Mouse (Mus musculus) forelimb bud, embryonic 11.5 days (tissue): ENCODE data around the gene BC029722.

Experiments used
- DNase-seq: peaks from one replicate; pipeline ENCODE4 v3.0.0-alpha.2; 2012; ENCODE audit warnings: low read depth, low spot score

Gene BC029722

DNA sequence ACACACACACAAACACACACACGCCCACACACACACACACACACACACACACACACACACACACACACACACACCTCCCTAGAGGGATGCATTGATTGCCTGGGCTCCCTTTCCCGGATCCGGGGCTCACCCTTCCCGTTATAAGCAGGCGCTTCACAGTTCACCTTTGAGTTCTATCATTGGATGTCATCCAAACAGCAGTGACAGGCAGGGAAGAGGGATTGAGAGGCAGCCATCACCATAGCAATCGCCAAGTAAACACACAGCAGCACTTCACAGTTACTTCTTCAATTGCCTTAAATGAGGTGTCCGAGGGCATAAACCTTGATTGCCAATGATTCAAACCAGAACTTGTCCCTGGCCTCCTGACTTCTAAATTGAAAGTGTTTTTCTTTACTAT, 40.2 kb downstream of the BC029722 start:
- no peak for DNase-seq

DNA sequence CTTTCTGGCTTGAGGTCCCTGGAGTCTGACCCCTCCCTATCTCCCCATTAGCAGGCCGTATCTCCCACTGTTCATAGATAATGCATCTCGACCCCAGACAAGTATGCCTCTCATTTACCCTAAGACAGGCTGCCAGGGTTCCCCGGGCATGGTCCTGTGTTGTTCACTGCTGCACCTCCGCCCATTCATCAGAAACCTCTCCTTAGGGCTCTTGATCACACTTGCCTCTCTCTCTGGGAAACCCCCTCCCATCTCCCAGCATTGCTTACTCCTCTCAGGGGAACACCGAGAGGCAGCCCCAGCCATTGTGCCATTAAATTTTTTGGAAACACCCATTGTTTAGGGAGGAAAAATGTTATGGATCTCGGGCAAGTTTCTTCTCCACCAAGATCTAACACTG, 41.2 kb downstream of the BC029722 start:
- no peak for DNase-seq

DNA sequence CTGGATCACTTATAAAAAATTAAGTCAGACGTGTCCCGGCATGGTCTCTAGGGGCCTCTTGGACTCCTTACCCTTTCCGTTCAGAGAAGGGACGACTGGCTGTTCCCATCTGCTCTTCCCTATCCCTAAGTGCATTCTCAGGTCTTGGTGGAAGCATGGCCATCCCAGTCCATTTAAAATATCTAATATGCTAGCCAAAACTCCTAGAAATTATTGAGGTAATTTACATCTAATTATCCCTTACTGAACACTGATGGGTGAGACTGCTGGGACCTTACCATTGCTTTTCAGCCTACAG, 41.6 kb downstream of the BC029722 start:
- DNase-seq: no peak

DNA sequence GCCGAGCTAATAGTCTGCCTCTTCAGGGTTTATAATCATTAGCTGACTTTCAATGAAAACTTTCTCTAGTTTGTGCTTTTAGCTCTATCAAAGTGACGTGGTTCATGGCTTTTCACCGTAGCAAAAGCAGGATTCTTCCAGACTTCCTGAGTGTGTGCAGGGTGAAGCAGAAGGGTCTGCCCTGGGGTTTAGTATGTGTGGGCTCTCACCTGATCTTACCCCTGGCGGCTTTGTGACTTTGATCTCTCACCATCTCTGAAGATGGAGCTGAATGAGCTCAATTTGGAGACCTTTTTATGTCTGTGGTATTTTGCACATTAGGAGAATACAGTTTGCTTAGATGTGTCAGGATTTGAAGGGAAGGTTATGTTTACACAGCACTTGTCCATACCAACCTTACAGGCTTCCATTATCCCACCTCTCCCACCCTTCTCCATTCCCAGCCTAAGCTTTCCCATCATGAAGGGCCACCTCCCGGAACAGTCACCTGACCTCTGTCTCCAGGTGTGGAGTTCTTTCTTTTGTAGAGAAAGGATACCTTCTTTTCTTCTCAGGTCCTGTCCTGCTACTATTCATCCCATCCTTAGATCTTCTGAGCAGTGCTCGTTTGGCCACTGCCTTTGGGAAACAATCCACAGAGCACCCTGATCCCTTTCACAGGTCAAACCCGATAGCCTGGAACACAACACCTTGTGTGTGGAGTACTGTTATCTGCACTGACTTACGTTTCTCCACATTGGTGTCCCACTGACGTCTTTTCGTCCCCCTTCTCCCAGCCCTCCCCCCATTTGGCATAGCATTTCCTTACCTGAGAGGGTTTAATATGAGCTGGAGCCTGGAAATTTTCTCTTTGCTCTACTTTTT, 42.2 kb downstream of the BC029722 start:
- no peak for DNase-seq

DNA sequence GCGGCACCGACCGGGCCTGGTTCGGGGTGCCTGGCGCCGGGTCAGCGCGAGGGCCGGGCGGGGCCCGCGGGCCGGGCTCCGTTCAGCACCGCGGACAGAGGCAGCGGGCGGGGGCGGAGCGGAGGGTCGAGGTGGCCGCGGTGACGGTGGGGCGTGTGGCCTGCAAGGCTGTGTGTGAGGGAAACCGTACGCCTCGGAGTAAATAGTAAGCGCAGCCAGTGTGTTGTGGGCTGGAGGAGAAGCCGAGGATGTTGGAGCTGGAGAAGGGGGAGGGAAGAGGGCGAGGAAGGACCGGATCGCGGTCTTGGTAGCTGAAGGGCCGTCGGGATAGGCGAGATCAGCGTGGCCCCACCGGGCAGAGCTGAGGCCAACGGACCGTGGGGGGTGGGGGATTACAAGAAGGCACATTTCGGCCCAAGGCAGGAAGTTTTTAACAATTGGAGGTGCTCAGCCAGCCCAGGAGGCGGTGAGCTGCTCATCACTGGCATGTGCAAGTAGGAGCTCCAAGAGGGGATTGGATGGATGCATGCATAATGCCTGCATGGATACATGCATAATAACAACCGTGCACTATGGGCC, 43.5 kb downstream of the BC029722 start:
- DNase-seq: peak; percentile 53

DNA sequence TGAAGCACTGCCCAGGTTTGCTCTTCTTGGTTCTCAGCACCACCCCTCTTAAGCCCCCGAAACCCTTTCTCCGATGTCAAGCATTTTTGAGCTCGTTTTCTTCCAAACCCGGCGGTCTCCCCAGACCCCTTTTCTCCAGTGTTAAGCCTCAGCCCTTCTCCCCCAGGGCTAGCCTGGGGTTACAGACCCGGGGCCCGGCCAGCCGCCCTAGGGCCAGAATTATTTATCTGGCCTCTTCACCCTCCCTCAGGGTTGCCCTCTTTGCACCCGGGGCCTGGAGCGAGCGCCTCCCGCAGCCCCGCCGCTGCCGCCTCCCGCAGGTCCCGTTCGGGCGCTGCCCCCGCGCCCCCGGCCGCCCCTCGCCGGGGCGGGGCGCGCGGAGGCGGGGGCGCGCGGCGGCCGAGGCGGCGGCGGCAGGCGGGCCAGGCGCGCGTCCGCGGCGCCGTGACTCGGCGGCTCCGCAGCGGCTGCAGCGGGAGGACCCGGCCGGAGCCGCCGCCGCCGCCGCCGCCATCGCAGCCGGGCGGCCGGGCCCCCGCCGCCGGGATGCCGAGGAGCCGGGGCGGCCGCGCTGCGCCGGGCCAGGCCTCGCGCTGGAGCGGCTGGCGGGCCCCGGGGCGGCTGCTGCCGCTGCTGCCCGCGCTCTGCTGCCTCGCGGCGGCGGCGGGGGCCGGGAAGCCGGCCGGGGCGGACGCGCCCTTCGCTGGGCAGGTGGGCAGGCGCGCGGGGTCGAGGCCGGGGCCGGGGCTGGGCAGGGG, 44.1 kb downstream of the BC029722 start, which contains the start of gene Mmp24:
Gene Mmp24, plus strand, starts transcription at position 416 of the 758 bp plus-strand sequence.
- no peak for DNase-seq

DNA sequence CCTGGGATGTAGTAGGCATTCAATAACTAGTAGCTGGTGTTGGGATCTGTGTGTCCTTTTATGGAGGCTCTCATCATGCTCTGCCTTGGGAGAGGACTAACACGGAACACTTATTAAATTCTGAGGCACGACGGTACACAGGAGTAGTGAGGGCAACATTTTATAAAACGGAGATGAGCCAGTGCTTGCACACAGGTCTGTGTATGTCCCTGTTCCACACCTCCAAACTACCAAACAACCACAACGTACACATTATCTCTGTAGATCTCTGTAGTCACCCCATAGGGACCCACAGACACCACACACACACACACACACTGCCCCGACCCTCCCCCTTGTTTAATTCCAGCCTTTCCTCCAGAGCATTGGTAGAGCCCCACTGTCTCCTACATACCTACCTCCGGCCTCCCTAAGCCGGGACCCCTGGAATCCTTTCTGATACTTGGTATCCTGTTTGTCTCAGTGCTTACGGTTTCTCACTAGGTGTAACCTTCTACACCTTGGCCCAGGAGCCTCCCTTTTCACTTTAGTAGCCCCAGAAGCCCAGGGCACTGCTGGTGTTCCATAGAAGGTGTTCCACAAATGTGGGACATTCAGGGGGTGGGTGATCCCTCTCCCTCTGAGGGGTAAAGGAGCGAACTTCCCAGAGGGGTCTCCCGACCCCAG, 44.8 kb downstream of the BC029722 start:
- DNase-seq: no peak

DNA sequence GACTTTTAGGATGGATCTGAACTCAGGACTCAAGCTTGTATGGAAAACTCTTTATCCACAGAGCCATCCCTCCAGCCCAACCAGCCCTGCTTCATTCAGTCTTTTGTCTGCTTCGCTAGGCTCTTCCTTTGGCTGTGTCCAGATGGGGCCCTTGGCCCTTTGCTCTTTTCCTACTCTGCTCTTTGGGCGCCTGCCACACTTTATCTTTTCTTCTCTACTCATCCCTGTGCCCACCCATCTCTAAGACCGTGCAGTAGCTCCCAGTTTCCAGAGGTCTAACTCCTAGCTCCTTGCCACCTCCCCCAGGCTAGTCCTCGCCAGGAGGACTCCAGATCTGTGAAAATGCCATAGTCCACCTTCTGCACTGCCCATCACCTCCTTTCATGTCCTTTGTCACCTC, 45.6 kb downstream of the BC029722 start:
- no peak for DNase-seq
